Mouse (Mus musculus) lung, postnatal 0 days (tissue): ENCODE measurements at regions not wholly inside any gene's neighbourhood (a gene's known extent, or its start where the extent isn't known, plus 50 kb on each side); places are given as distances from the start of the nearest gene placed in this dataset.
A peak's percentile ranks its signal among the peaks of the same experiment; 100 is the strongest.

Experiments
- CTCF ChIP-seq: IDR thresholded peaks from 2 replicates; pipeline ENCODE4 v1.5.1; 2016; ENCODE audit warnings: antibody characterized with exemption, mild to moderate bottlenecking
- EP300 ChIP-seq: IDR thresholded peaks from 2 replicates; pipeline ENCODE4 v1.6.1; 2016; ENCODE audit warnings: antibody characterized with exemption, mild to moderate bottlenecking, control low read depth

DNA sequence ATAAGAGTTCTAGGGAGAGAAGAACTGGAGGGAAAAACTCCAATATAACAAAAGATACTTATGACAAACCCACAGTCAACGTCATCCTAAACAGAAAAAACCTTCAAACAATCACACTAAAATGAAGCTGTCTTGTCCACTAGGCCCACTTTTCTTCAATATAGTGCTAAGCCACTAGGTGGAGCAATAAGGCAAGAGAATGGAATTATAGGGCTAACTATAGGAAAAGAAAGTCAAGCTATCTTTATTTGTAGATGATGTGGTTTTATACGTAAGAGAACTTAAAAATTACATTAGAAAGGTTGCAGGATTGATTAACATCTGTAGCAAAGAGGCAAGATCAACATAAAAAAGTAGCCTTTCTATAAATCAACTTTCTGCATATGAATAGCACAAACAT lies 321.3 kb downstream of the Kdm4c start:
- TF ChIP-seq CTCF (peak; percentile 80), EP300 (no peak)
